Mouse (Mus musculus) c-Kit-negative CD71-positive TER-119-positive erythroid progenitor cells, embryonic 14.5 days (primary cell): ENCODE results near the gene Ceacam9.

Experiments used
- DNase-seq: peaks from one replicate; pipeline ENCODE4 v3.0.0-alpha.2; 2013; ENCODE audit warnings: low read depth, low spot score

Gene Ceacam9

DNA sequence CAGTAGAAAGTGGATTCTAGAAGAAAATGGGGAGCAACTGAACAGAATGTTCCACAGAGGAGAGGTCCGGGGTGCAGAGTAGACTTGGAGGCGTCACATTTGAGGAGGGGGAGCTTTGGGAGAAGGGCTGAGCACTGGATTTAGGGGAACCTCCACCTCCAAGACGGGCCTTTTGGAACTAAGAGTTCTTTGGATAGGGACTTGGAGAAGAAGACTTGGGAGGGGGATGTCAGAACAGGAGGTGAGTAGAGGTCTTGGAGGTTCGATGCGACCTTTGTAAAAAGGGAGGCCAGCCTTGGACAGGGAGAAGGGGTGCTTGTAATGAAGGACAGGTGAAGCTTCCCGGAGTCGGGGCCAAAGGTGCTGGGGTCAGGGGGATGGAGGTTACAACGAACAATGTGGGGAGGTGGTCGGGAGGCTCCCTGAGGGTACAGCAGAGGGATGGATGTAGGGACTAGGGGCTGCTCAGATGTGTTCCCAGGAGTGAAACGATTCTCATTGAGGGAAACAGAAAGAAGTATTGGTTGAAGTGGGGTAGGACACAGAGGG lies 17.4 kb downstream of the Ceacam9 start:
- no peak for DNase-seq

DNA sequence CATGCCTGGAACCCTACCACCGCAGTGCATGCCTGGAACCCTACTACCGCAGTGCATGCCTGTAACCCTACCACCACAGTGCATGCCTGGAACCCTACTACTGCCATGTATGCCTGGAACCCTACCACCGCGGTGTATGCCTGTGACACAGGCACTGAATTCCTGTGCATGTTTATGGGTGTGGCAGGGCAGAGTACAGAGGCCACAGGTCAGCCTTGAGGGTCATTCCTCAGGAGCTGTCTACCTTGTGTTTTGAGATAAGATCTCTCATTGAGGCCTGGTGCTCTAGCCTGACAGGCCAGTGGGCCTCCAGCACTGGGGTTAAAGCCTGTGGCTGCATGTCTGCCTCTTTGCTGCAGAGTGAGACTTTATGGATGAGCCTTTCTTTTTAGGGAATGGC lies 23.6 kb downstream of the Ceacam9 start:
- no peak for DNase-seq

DNA sequence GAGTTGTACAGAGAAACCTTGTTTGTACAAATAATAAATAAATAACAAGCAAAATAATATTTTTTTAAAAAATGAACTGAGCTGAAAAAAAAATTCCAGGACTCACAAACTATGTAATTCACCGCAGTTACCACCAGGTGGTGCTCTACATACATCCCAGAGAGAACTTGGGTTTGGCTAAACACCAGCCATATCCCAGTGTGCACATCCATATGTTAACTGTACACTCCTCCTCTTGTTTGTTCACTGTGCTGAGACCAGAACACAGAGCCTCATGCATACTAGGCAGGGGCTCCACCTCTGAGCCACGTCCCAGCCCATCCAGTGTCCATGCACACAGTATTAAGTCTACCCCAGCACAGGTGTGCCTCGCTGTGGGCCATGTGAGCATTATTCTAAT lies 24.4 kb downstream of the Ceacam9 start:
- peak; percentile 71 for DNase-seq

DNA sequence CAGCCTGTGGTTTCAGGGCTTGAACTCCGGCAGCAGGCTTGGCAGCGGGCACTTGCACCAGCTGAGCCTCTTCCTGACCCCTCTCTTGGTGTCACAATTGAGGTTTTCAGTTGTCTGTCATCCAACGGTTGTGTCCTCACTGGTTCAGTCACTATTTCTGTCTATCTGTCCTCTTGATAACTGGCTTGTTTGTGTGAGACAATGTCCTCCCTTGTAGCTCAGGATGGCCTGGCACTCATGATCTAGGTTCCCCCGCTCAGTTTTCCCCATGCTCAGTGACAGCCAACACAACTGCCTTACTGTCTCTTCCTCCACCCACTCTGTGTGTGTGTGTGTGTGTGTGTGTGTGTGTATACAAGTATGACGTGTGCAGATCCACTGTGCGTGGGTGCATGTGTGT lies 25.9 kb downstream of the Ceacam9 start:
- no peak for DNase-seq

DNA sequence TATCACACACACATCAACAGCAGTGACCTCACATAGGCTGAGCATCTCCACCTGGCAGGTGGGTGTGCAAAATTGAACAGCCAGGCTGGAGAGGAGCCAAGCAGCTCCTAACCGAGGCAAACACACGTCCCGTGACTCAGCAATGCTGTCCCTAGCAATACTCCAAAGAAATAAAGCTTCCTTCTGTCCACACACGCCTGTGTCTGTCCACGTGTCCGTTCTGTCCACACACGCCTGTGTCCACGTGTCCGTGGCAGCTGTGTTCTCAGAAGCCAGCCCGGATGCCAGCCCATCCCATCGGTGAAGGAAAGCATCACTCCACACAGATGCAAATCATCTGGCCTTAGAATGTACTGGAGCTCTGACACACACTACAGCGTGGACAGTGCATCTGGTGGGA lies 30.3 kb downstream of the Ceacam9 start:
- DNase-seq = no peak

DNA sequence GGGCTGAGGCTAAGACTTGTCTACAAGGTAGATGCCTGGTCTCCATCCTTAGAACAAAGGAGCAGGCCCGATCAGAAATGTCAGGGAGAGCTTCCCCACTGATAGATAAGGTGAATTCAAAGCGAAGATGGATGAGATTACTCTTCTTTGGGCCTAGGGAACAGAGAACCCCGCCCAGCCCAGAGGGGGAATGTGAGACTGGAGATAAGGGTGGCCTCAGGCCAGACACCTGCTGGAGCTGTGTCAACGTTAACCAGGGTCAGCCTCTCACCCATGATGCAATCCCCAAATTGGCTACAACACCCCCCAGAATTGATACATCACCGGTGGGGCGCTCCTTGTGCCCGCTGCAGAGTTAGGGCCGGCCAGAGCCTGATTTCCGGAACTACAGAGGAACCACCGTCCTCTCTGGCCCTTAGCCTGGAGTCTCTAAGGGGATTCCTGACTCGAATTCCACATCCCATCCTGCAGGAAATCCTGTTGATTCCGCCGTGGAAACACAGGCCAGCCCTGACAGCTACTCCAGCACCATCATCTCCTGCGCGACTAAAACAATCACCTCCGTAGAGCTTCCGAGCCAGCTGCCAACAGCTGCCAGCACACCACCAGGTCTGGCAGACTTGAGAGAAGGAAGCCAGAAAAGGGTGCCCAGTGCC lies 33.8 kb downstream of the Ceacam9 start:
- no peak for DNase-seq

DNA sequence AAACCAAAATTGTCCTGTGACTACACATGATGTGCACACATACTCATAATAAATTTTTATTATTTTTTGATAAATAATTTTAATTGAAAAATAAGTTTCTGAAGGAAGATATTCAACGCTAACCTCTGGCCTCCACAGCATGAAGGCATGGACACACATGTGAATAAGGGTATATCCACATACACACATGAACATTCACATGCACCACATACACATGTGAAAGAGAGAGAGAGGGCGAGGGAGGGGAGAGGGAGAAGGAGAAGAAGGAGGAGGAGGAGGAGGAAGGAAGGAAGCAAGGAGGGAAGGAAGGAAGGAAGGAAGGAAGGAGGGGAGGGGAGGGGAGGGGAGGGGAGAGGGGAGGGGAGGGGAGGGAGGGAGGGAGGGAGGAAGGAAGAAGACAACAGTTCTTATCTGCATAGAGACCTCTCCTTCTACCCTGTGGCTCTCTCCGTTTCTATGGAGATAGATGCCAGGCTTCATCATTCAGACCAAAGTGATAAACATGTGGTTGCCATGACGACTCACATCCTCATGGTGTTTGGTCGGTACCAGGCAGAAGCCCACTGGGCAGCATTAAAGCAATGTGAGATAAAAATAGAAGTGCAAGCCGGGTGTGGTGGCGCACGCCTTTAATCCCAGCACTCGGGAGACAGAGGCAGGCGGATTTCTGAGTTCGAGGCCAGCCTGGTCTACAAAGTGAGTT lies 37.3 kb downstream of the Ceacam9 start:
- no peak for DNase-seq

DNA sequence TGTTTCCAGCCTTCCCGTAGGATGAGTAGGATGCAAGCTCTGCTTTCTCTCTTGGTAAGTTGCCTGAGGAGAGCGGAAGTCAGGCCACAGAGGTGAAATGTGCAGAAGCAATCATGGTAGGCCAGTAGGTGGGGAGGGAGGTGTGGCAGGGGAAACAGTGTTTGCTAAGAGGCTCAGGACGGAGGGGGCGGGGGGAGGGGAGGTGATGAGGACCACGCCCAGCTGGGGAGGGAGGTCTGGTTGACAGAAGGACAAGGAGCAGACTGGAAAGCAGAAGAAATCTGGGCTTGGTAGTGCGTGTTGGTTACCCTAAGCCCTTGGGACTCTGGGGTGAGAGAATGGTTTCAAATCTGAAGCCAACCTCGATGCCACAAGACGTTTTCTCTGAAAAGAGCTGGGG lies 38.6 kb downstream of the Ceacam9 start:
- DNase-seq = no peak

DNA sequence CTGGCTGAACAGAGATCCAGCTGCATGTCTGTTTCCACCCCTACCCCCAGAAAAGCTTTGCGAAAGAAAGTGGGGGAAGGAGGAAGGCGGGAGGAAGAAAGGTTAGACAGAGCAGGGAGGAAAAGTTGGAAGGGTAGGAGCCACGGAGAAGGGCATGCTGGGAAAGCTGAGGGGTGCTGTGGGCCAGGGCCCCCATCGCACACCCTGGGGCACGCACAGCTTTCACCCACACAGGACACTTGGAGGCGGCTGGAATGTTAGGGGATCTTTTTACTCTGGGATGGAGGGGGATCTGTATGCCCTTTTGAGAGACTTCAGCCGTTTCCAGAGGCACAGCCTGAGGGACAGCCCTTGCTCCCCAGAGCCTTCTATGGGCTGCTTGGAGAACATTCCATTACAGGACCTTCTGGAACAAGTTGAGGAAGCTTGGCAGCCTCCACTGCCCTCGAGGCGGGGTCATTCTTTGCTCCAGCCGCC lies 39.3 kb downstream of the Ceacam9 start:
- DNase-seq = no peak

DNA sequence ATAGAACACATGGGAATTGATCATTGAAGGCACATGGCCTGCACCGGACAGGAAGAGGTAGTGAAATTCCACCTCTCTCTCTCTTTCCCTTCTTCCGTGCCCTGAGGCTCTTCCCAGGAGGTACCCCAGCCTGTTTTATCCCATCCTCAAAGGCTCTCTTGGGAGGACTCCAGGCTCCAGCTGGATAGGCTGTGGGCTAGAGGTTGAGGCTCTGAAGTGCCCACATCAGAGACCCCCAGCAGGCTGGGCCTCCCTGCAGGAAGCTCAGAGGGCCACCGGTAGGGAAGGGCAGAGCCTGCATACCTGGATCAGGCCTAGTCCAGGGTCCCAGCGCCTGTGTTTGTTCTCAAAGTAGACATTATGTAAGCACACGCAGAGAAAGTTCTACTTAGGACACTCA lies 39.9 kb downstream of the Ceacam9 start:
- DNase-seq = no peak

DNA sequence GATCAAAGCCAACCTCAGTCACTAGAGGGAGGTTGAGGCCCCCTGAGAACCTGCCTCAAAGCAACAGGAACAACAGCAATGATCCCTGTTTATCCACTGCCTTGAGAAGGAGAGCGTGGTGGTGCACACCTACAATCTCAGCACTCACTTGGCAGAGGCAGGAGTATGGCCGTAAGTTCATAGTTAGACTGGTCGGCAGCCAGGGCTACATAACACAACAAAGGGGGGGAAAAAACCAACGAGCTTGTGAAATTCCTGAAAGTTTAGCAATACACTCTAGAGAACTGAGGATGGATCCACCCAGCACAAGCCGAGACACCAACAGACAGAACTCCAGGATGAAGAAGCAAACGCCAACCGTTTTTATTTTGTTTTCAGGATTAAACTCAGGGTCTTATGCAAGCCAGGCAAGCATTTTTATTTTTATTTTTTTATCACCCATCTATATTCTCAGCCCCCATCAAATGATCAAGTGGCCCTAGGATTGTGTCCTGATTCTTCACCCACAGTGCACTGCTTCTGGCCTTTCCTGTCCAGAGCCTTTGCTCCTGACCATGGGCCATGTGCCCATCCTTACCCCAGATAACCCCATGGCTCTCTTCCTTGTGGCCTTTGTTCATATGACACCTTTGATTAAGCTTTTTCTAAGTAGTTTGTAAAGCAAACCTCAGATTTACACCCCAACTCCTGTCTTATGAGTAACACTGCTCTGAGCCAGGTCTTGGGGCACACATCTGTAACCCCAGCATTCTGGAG lies 41.9 kb downstream of the Ceacam9 start:
- no peak for DNase-seq

DNA sequence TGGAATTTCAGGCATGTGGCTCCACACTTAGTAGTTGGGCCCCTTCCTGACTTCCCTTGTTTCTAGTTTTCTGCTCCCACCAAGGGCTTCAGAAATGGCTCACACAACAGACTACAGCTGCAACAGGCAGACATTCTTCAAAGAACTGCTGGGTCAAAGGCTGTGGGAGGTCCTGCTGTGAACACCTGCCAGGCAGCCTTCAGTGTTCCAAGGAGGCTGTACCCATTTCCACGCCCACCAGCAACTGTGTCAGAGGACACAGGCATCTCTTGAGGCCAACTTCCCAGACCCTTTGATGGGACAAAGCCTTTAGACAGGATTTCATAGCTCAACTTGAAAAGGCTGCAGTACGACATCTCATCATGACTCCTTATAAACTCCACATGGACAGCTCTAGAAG lies 44.7 kb downstream of the Ceacam9 start:
- DNase-seq = no peak
